Mouse (Mus musculus): ENCODE data around the gene Fam208a.
A peak's percentile ranks its signal among the peaks of the same experiment; 100 is the strongest.

Gene Fam208a

DNA sequence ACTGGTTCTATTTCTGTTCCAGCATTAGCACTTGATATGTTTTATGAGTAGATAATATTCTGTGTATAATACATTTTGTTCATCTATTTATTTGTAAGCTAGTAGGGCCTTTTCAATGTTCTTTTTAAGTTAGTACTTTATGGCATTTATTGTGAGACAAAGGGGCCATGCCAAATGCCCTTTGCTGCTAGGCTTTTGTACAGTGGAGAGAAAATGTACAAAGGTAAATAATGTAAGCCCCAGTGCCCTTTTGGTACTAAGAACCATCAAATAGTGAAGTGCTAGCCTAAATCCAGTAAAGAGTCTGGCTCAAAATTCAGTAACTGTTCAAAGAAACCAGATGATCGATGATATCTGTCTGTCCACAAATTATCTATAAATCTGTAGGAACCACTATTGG lies 6.3 kb upstream of the Fam208a start:
- no peak for DNase-seq

DNA sequence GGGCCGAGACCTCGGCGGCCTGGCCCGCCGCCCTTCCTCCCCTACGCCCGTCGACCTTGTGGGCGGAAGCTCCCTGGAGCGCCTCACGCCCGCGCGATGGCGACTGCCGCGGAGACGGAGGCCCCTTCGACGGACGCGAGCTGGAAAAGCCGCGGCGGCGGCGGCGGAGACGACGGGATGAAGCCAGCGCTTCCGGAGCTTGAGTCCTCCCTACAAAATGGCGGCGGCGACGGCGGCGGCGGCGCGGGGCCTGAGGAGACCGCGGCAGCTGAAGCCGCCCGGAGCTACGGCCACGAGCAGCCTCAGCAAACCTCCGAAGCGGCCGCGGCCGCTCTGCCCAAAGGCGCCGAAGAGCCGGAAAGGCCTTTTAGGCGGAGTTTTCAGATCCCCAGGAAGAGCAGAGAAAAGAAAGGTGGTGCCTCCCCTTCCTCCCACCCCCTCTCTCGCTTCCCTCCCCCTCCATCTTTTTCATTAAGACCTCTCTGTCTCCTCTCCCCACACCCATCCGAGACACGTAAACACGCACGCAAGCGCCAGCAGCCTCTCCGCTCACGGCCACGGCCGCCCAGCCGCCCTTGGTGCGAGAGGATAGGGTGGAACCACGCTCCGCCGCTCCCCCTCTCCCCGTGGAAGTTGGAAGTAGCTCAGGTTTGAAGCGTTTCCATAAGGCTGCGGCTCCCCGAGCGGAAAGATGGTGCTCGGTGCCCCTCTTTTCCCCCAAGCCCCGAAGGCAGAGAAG lies 508 bp downstream of the Fam208a start:
- DNase-seq: peak; percentile 79

DNA sequence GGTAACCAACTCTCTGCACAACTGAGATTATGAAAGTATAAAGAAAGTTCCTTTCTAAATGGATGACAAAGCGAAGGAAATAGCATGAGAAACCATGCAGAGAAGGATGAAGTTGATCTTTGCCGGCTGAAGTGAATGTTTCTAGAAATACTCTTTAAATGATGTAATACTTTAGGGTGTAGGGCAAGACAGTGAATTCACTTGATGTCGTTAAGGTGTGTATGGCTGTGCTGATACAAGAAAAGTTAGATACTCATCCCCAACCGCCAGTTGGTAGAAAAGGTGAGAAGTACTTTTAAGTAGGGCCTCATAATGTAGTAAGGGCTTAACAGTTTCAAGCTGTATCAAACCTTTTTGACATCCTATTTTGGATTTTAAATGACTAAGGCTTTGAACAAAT lies 1.6 kb downstream of the Fam208a start:
- no peak for DNase-seq

DNA sequence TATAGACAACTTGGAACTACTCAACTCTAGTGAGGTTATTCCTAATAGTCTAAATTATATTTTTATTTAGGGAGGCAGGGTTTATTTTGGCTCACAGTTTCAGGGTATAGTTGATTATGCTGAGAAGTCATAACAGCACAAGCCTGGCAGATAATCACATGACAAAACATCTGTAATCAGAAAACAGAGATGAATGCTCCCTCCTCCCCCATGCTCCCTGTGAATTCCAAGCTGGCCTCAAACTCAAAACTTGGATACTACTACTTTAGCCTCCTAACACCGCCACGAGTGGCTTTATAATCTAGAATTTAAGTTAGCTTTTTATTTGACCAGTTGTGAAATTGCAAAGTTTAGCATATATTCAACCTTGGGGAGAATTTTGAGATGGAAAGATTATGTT lies 3.4 kb downstream of the Fam208a start:
- no peak for DNase-seq

DNA sequence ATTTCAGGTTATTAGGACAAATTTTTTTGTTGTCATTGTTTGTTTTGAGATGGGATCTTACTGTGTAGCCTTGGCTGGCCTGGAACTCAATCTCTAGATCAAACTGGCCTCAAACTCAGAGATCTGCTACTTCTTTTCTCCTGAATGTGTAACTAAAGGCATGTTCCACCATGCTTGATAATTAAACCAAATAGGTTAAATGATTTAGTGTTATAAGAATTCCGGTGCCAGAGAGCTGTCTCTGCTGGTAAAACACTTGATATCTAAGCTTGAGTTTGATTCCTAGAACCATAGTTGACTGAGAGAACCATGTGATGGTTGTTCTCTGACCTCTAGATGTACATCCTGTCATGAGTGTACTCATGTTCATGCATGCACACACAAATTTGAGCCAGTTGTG lies 7.5 kb downstream of the Fam208a start:
- DNase-seq: no peak

DNA sequence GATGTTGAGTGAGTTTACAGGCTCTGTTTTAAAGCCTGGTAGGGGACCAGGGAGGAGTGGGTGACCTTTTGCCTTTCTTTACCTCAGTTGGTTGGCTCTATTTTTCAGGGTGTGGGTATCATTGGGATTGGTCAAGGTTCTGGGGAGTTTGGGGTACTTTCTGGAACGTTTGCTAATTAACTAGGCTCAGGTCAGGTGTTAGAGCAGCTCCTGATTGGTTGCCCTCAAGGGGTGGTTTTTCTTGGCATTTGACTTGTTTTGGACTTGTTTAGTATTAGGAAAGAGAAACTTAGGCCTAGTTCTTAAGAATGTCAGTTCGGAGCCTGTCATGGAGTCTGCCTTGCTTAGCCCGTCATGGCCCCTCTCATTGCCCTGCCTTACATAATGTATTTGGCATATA lies 8.2 kb downstream of the Fam208a start:
- DNase-seq: peak; percentile 49

DNA sequence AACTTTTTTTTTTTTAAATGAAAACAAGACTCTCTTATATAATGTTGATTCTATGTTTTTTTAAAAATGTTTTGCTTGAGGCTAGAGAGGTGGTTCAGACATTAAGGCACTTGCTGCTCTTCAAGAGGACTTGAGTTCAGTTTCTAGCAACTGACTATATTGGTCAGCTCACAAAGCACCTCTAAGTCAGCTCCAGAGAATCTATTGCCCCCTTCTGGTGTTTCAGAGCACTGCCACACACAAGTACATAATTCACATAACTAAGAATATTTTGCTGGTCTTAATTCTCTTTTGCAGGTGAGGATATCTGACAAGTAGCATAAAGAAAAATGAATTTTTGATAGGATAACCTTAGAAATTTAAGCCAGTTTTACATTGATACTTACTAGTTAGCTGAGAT lies 12.3 kb downstream of the Fam208a start:
- DNase-seq: no peak

DNA sequence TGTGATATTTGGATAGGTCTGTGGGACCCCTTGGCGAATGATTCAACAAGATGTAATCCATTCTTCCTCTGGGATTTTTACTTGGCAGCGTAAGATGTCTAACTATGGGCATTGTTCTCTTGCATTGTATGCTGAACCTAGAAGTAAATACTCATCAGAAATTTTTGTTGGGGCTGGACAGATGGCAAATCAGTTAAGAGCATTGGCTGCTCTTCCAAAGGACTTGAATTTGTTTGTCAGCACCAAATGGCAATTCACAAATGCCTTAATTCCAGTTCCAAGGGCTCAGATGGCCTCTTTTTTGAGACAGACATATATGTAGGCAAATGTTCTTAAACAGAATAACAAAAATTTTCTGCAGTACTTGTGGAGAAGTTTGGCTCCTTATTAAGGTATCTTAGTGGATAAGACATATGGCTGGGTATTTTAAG lies 16.2 kb downstream of the Fam208a start:
- no peak for DNase-seq

DNA sequence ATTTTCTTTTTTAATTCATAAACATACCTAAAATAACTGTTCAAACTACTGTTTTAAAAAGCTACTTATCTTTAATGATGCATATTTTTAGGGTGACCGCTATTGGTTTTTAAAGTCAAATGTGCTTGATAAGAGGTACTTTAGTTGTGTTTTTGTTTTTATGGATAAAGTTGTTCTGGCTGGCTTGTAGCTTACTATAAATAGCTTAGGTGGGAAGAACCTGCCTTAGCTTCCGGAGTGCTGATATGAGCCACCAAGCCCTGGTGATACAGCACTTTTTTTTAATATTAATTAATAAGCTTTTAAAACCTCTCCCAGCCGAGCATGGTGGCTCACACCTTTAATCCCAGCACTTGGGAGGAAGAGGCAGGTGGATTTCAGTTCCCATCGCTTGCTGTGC lies 18.3 kb downstream of the Fam208a start:
- no peak for DNase-seq

DNA sequence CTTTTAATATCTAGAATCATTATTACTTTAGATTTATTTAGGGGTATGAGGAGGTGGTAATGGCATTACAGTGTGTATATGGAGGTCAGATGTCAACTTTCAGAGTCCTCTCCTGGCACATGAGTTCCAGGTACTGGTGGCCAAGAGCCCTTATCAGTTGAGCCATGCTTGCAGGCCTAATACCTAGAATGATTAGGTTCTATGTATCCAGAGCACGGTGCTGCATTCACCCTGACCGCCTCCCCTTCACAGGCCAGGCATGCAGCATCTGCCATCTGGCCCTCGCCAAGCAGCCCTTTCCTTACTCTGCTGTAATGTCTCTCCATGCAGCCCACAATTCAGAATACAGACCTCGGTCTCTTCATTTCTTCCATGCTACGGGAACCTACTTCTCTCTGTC lies 62.8 kb downstream of the Fam208a start:
- no peak for DNase-seq

DNA sequence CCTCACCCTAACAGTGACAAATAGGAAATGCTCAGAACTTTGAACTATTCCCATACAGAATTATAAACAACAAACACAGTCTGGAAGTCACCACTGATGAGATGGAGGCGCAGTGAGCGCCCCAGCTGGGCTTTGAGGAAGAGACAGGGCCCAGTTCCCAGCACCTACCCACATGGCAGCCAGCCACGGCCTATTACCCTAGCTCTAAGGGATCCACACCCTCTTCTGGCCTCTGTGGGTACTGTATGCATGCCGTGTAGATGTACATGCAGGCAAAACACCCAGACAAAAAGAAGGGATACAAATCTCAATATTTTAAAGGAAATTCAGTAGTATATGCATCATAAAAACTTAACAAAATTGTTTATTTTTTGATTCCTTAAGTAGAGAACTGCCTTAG lies 64.9 kb downstream of the Fam208a start:
- no peak for DNase-seq

DNA sequence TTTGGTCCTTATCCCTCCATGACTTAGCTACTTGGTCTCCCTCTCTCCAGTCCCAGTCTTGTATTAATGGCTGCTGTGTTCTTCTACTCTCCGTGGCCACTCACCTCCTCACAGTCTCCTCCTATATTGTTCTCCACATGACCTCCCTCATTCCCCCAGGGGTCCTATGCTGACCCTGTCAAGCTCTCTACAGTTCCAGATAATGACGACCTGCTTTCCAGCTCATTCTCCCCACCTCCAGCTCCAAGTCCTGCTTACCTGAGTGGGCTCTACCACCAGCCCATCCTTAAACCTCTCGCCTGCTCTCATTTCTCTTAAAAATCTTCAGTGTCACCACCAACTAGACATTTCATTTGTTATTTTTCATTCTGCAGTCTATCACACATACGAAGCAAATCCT lies 72.5 kb downstream of the Fam208a start:
- DNase-seq: no peak

DNA sequence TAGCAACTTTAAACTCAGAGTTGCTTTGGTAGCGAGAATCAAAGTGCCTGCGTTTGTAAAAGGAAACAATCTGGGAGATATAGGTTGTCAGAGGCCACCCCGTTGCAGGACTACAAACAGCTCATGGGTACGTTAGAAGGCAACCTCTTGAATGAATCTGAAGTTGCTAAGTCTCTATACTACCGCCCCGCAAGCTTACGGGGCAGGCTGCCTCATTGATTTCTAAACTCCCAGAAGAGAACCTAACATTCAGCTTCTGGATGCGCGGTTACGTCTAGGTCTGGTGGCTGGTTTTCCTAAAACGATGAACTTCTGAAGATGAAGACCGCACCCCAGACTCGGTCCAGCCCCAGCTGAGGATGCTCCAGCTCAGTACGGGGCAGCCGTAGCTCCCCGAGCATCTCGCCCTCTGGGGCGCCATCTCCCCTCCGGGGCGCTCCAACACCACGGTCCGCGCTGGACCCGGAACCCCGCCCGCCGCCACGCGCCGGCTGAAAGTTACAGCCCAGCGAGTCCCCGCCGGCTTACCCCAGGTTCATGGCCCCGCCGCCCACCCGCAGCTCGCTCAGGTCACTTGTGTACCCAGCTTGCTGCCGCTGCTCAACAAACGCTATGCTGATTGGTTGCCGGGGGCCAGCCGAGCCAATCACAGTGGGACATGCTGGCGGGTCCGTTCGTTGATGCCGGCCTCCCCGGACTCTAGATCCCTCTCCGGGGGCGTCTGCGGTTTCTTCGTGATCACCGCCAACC lies 79.4 kb downstream of the Fam208a start, which contains the start of gene Ccdc66:
TSS of gene Ccdc66 (minus strand) at position 567 of the 750 bp plus-strand sequence.
- peak; percentile 98 for DNase-seq

DNA sequence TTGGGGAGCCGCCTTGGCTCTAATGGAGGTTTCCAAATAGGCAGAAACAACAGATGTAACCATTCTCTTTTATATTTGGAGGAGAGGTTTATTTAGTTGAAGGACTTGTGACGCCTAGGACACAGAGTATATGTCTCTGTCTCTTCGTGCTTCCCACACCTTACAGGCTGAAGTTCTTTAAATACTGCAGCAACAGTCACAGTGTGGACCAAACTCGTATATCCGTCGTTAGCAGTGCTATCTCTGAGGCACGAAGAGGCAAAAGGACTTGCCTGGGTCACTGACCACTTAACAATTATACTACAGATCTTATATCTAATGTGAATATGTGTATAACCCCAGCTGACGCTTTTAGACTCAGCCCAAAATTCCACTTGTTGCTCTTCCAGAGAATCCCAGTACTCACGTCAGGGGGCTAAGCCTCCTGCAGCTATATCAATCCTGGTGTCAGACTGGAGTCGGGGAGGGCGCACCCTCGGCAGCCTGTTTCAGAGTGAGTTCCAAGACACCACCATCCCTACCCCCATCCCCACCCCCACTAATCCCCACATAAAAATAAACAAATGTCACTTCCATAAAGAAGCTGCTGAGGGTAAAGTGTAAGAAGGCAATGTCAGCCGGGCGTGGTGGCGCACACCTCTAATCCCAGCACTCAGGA lies 80.1 kb downstream of the Fam208a start:
- peak; percentile 7 for DNase-seq

DNA sequence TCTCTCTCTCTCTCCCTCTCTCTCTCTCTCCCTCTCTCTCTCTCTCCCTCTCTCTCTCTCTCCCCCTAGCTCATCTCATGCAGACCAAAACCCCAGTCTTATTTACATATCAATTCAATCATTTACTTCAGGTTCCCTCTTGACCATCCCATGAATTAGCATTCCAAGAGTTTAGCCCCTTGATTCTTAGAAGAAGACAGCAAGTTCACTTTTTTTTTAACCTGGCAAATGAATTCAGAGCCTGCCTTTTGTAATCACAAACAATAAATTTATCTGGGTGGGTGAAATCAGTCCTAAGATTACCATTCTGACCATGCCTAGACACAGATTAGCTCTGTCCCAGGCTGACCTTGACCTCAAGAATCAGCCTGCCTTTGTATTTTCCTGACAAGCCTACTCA lies 95.9 kb downstream of the Fam208a start:
- no peak for DNase-seq
